Comparison of ENCODE assay signal across 9 mouse cellular contexts in the genomic region with DNA sequence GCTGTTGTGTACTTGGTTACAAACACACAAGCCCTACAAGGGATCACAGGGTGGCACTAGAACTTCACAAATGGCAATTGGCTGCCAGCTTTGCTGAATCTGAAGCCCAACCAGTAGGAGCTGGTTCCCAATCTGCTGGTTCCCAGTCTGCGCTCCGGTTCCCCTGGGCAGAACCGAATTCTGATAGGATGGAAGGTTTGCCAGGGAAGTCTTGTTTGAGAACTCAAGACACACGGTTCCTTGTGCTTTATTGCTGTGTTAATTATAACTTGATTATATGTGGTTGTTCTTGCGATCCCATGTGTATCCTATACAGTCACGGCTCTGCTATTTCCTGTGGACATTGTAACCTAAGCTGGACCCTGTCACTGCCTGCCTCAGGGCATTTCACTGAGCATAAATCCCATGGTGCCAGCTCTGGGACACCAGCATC. TPM values are rescaled to one million over a fixed set of nuclear protein-coding genes. Genes with fewer than 3 reads are reported as not detected.
DNase-seq lines count a peak whose midpoint lies in the region; ATAC-seq lines count a peak whose summit lies in the region.
"Had no signal": no experiment of that assay in that cellular context is flagged by ENCODE, and none has a peak within 500 bp of the region (broad histone marks: within the 10 kb centered on the region; RNA-seq: fewer than 3 reads in every experiment).

No protein-coding gene starts in this region.

- H3K9me3 ChIP-seq in limb, embryonic 11.5 days (ENCODE audit: control insufficient read depth, low read length), result no peaks in the 10 kb centered on the region
- H3K9me3 ChIP-seq in hindbrain, embryonic 12.5 days (replicated peaks), result no peaks in the 10 kb centered on the region
- no peaks in the 10 kb centered on the region for H3K9me3 ChIP-seq in forebrain, embryonic 10.5 days
- no peaks in the 10 kb centered on the region for H3K9me3 ChIP-seq in intestine, embryonic 15.5 days
- H3K9me3 ChIP-seq: heart, embryonic 15.5 days had no signal

- H3K27ac ChIP-seq in limb, embryonic 11.5 days (replicated peaks; ENCODE audit: low read depth, low read length), result no peak overlapping the region
- H3K27ac ChIP-seq in hindbrain, embryonic 12.5 days, result no peak overlapping the region
- H3K27ac ChIP-seq in forebrain, embryonic 10.5 days, result no peak overlapping the region
- no peak overlapping the region for H3K27ac ChIP-seq in intestine, embryonic 15.5 days
- H3K27ac ChIP-seq: heart, embryonic 15.5 days had no signal

- 58% methylated on average over 6 of the region's 6 CpGs for WGBS in limb, embryonic 11.5 days
- WGBS in hindbrain, embryonic 12.5 days, result 75% methylated on average over 6 of the region's 6 CpGs
- 75% methylated on average over 6 of the region's 6 CpGs for WGBS in forebrain, embryonic 10.5 days
- 76% methylated on average over 6 of the region's 6 CpGs for WGBS in intestine, embryonic 15.5 days

- ATAC-seq in limb, embryonic 11.5 days (ENCODE audit: insufficient number of reproducible peaks, low FRiP score, low TSS enrichment, low read depth), result no peak
- ATAC-seq in hindbrain, embryonic 12.5 days (ENCODE audit: low FRiP score), result no peak
- ATAC-seq in intestine, embryonic 15.5 days, result no peak

- no peak overlapping the region for H3K9ac ChIP-seq in limb, embryonic 11.5 days (ENCODE audit: low read length)
- H3K9ac ChIP-seq in hindbrain, embryonic 12.5 days, result no peak overlapping the region
- no peak overlapping the region for H3K9ac ChIP-seq in intestine, embryonic 15.5 days
- H3K9ac ChIP-seq: heart, embryonic 15.5 days had no signal

- no peaks in the 10 kb centered on the region for H3K27me3 ChIP-seq in limb, embryonic 11.5 days (ENCODE audit: control insufficient read depth, insufficient read depth, low read length)
- no peaks in the 10 kb centered on the region for H3K27me3 ChIP-seq in hindbrain, embryonic 12.5 days
- H3K27me3 ChIP-seq in forebrain, embryonic 10.5 days (ENCODE audit: poor library complexity, severe bottlenecking), result no peaks in the 10 kb centered on the region
- no peaks in the 10 kb centered on the region for H3K27me3 ChIP-seq in intestine, embryonic 15.5 days (replicated peaks)
- H3K27me3 ChIP-seq: heart, embryonic 15.5 days had no signal

- peak; percentile 44 to 50 for DNase-seq in left cerebral cortex, postnatal 14 days (ENCODE audit: low spot score in 2 of 2)
- no peak for DNase-seq in left cerebral cortex, adult 18-20 months (ENCODE audit: low spot score in 2 of 2)
- DNase-seq in adrenal gland, postnatal 14 days, result peak; percentile 58
- peak; percentile 28 to 44 for DNase-seq in heart, postnatal 14 days
- peak; percentile 36 for DNase-seq in limb, embryonic 11.5 days (ENCODE audit: low spot score)
- DNase-seq in forebrain, embryonic 10.5 days (ENCODE audit: extremely low spot score, low spot score), result no peak

- H3K4me2 ChIP-seq in limb, embryonic 11.5 days (ENCODE audit: low read depth, severe bottlenecking), result no peak overlapping the region
- no peak overlapping the region for H3K4me2 ChIP-seq in hindbrain, embryonic 12.5 days (replicated peaks)
- H3K4me2 ChIP-seq in intestine, embryonic 15.5 days (replicated peaks), result no peak overlapping the region
- H3K4me2 ChIP-seq: heart, embryonic 15.5 days had no signal

- intact Hi-C loops in left cerebral cortex, postnatal 14 days (cut with DNase I), result loop anchor here (5.0 kb wide), 2 partner anchors 80 to 165 kb away; a partner anchor contains a TSS
- intact Hi-C loops in heart, postnatal 14 days (cut with DNase I), result loop anchor here (5.0 to 10.0 kb wide), 3 partner anchors 80 to 267 kb away; a partner anchor contains a TSS

- H3K36me3 ChIP-seq in limb, embryonic 11.5 days (ENCODE audit: control insufficient read depth, insufficient read depth, low read length), result 0 out of 2 replicates have a peak, but pooled peaks cover 2% of the 10 kb centered on the region
- no peaks in the 10 kb centered on the region for H3K36me3 ChIP-seq in hindbrain, embryonic 12.5 days
- peaks cover 10% of the 10 kb centered on the region for H3K36me3 ChIP-seq in forebrain, embryonic 10.5 days (replicated peaks)
- no peaks in the 10 kb centered on the region for H3K36me3 ChIP-seq in intestine, embryonic 15.5 days
- H3K36me3 ChIP-seq: heart, embryonic 15.5 days had no signal

- H3K4me1 ChIP-seq in limb, embryonic 11.5 days (ENCODE audit: control insufficient read depth, insufficient read depth, low read length), result no peaks in the 10 kb centered on the region; the same call in 1 of the 2 replicates
- H3K4me1 ChIP-seq in hindbrain, embryonic 12.5 days, result no peaks in the 10 kb centered on the region
- H3K4me1 ChIP-seq in forebrain, embryonic 10.5 days, result no peaks in the 10 kb centered on the region
- no peaks in the 10 kb centered on the region for H3K4me1 ChIP-seq in intestine, embryonic 15.5 days (replicated peaks)
- H3K4me1 ChIP-seq: heart, embryonic 15.5 days had no signal

- H3K4me3 ChIP-seq in limb, embryonic 11.5 days (ENCODE audit: low read depth, low read length), result no peak overlapping the region
- no peak overlapping the region for H3K4me3 ChIP-seq in hindbrain, embryonic 12.5 days
- H3K4me3 ChIP-seq in forebrain, embryonic 10.5 days, result no peak overlapping the region
- no peak overlapping the region for H3K4me3 ChIP-seq in intestine, embryonic 15.5 days (replicated peaks)
- H3K4me3 ChIP-seq: heart, embryonic 15.5 days had no signal

RNA-seq across cellular contexts. Expression of a gene that starts 37.6 kb away (rescaled TPM):
- total RNA-seq in left cerebral cortex, postnatal 14 days (2021), result not detected
- not detected for total RNA-seq in left cerebral cortex, adult 18-20 months (2021)
- 0.45 and 0.78 TPM in 2 replicates for total RNA-seq in adrenal gland, postnatal 14 days (2021)
- total RNA-seq in heart, postnatal 14 days (2021), result under 1 TPM; 0.17 to 0.19 TPM
- not detected in 2 replicates for polyA plus RNA-seq in limb, embryonic 11.5 days (2014; fragmentation: Nextera tagmentation; extraction: Ambion mirVana)
- not detected in 2 replicates for polyA plus RNA-seq in hindbrain, embryonic 12.5 days (2016; fragmentation: Nextera tagmentation; extraction: Ambion mirVana)
- not detected in 2 replicates for polyA plus RNA-seq in forebrain, embryonic 10.5 days (2016; fragmentation: Nextera tagmentation; extraction: Ambion mirVana)
- polyA plus RNA-seq in intestine, embryonic 15.5 days (2015; fragmentation: Nextera tagmentation; extraction: Ambion mirVana), result 0.09 TPM in 1 of 2 replicates, not detected in the other

RNA-seq across cellular contexts. Expression of a gene that starts 52.1 kb away (rescaled TPM):
- 1 to 10 TPM; 1.3 to 2.0 TPM for total RNA-seq in left cerebral cortex, postnatal 14 days (2021)
- 1 to 10 TPM; 1.7 to 2.2 TPM for total RNA-seq in left cerebral cortex, adult 18-20 months (2021)
- 2.5 and 3.2 TPM in 2 replicates for total RNA-seq in adrenal gland, postnatal 14 days (2021)
- total RNA-seq in heart, postnatal 14 days (2021), result under 1 TPM; 0.54 to 0.79 TPM
- polyA plus RNA-seq in limb, embryonic 11.5 days (2014; fragmentation: Nextera tagmentation; extraction: Ambion mirVana), result 0.11 TPM in 1 of 2 replicates, not detected in the other
- polyA plus RNA-seq in hindbrain, embryonic 12.5 days (2016; fragmentation: Nextera tagmentation; extraction: Ambion mirVana), result 0.18 and 0.50 TPM in 2 replicates
- not detected in 2 replicates for polyA plus RNA-seq in forebrain, embryonic 10.5 days (2016; fragmentation: Nextera tagmentation; extraction: Ambion mirVana)
- polyA plus RNA-seq in intestine, embryonic 15.5 days (2015; fragmentation: Nextera tagmentation; extraction: Ambion mirVana), result 2.3 and 2.8 TPM in 2 replicates

Comparison
In these comparisons a context has a peak if more than half of its experiments do, and no peak if none do; other contexts are left out.
1. DNase-seq: peak in left cerebral cortex, postnatal 14 days (2 of 2), adrenal gland, postnatal 14 days (single experiment), heart, postnatal 14 days (2 of 2) and limb, embryonic 11.5 days (single experiment); none in left cerebral cortex, adult 18-20 months (0 of 2) and forebrain, embryonic 10.5 days (single experiment).